Mouse (Mus musculus) CH12.LX (cell line): ENCODE measurements at regions not wholly inside any gene's neighbourhood (a gene's known extent, or its start where the extent isn't known, plus 50 kb on each side); places are given as distances from the start of the nearest gene placed in this dataset.

ENCODE experiments used
- DNase-seq: peaks from one replicate; pipeline ENCODE4 v3.0.0-alpha.2; 2013; ENCODE audit errors: extremely low read depth
- H3K27ac ChIP-seq: 2 replicates; pipeline ENCODE4 v1.5.1; 2012; ENCODE audit warnings: low read depth, mild to moderate bottlenecking, control low read depth, moderate library complexity; ENCODE audit not compliant: insufficient read depth
- H3K27me3 ChIP-seq: replicated peaks from 2 replicates; pipeline ENCODE3; 2012; ENCODE audit warnings: inconsistent platforms
- H3K36me3 ChIP-seq, 2 experiments: replicated peaks in 1 of 2; 2 replicates each; pipeline versions ENCODE3 to v1.6.1; 2012; ENCODE audit warnings: inconsistent platforms in 1 of 2, low read length in 1 of 2, mild to moderate bottlenecking in 1 of 2, mixed read lengths in 1 of 2, moderate library complexity in 1 of 2; ENCODE audit not compliant: control insufficient read depth in 1 of 2, insufficient read depth in 1 of 2
- H3K4me1 ChIP-seq, 2 experiments: 2 replicates each; pipeline ENCODE4 v1.6.1; 2012; ENCODE audit warnings: inconsistent platforms in 1 of 2, moderate library complexity in 1 of 2; ENCODE audit not compliant: insufficient read depth in 2 of 2, control insufficient read depth in 1 of 2
- H3K4me2 ChIP-seq: 2 replicates; pipeline ENCODE4 v1.6.1; 2012; ENCODE audit warnings: low read depth, mild to moderate bottlenecking, control low read depth; ENCODE audit not compliant: poor library complexity, insufficient read depth, severe bottlenecking
- H3K4me3 ChIP-seq, 3 experiments: fragments of 150-350 bp in 1 of 3; sonication (generic) in 1 of 3; replicated peaks in 1 of 3; 2 replicates each; pipeline versions ENCODE3 to v1.5.1; 2011 to 2012; ENCODE audit warnings: low read depth in 2 of 3, low read length in 2 of 3, mild to moderate bottlenecking in 2 of 3, moderate library complexity in 2 of 3, control low read depth in 1 of 3, improper control_type of control experiment in 1 of 3, inconsistent platforms in 1 of 3, mixed read lengths in 1 of 3; ENCODE audit not compliant: poor library complexity in 1 of 3
- H3K79me2 ChIP-seq: replicated peaks from 2 replicates; pipeline ENCODE4 v1.6.1; 2012; ENCODE audit warnings: mild to moderate bottlenecking, moderate library complexity; ENCODE audit not compliant: control insufficient read depth, poor library complexity, insufficient read depth, severe bottlenecking; ENCODE audit errors: extremely low read depth
- H3K9ac ChIP-seq: 2 replicates; pipeline ENCODE4 v1.6.1; 2012; ENCODE audit warnings: low read depth, mild to moderate bottlenecking, control low read depth, moderate library complexity; ENCODE audit not compliant: insufficient read depth
- H3K9me3 ChIP-seq: replicated peaks from 2 replicates; pipeline ENCODE3; 2012; ENCODE audit warnings: low read length, inconsistent platforms, mixed read lengths
- CTCF ChIP-seq, 2 experiments: IDR thresholded peaks in 1 of 2; conservative IDR thresholded peaks in 1 of 2; 2 replicates each; pipeline ENCODE4 v1.5.1; 2011 to 2012; ENCODE audit warnings: low read depth in 2 of 2, low read length in 2 of 2, improper control_type of control experiment in 1 of 2, inconsistent platforms in 1 of 2, mild to moderate bottlenecking in 1 of 2, moderate library complexity in 1 of 2
- ELF1 ChIP-seq: IDR thresholded peaks from 2 replicates; pipeline ENCODE4 v1.6.1; 2014; ENCODE audit warnings: low read depth, mild to moderate bottlenecking, inconsistent platforms, low read length, improper control_type of control experiment
- GABPA ChIP-seq: IDR thresholded peaks from 2 replicates; pipeline ENCODE4 v1.6.1; 2012; ENCODE audit warnings: low read depth, low read length, improper control_type of control experiment, inconsistent platforms; ENCODE audit not compliant: insufficient replicate concordance
- IRF4 ChIP-seq: IDR thresholded peaks from 2 replicates; pipeline ENCODE4 v1.6.1; 2014; ENCODE audit warnings: low read depth, mild to moderate bottlenecking, inconsistent platforms, low read length, improper control_type of control experiment
- JUND ChIP-seq: conservative IDR thresholded peaks from 2 replicates; pipeline ENCODE4 v1.6.1; 2011; ENCODE audit warnings: low read depth, low read length, improper control_type of control experiment
- MAX ChIP-seq: IDR thresholded peaks from 2 replicates; pipeline ENCODE4 v1.6.1; 2011; ENCODE audit warnings: low read length, improper control_type of control experiment
- MEF2A ChIP-seq: IDR thresholded peaks from 2 replicates; pipeline ENCODE4 v1.6.1; 2014; ENCODE audit warnings: low read depth, mild to moderate bottlenecking, inconsistent platforms, low read length, improper control_type of control experiment, borderline replicate concordance
- MXI1 ChIP-seq: IDR thresholded peaks from 2 replicates; pipeline ENCODE4 v1.6.1; 2011; ENCODE audit warnings: mild to moderate bottlenecking, low read depth, low read length, improper control_type of control experiment
- MYC ChIP-seq: IDR thresholded peaks from 2 replicates; pipeline ENCODE4 v1.6.1; 2011; ENCODE audit warnings: low read depth, mild to moderate bottlenecking, improper control_type of control experiment, low read length
- NRF1 ChIP-seq: IDR thresholded peaks from 2 replicates; pipeline ENCODE4 v1.6.1; 2014; ENCODE audit warnings: low read depth, mild to moderate bottlenecking, inconsistent platforms, low read length, improper control_type of control experiment, moderate library complexity
- RCOR1 ChIP-seq: conservative IDR thresholded peaks from 2 replicates; pipeline ENCODE4 v1.6.1; 2012; ENCODE audit warnings: low read depth, mild to moderate bottlenecking, inconsistent platforms, low read length, improper control_type of control experiment
- SIN3A ChIP-seq: IDR thresholded peaks from 2 replicates; pipeline ENCODE4 v1.6.1; 2012; ENCODE audit warnings: low read length, improper control_type of control experiment, inconsistent platforms
- SMC3 ChIP-seq: IDR thresholded peaks from 2 replicates; pipeline ENCODE4 v1.6.1; 2011; ENCODE audit warnings: low read depth, low read length, improper control_type of control experiment
- TCF12 ChIP-seq: IDR thresholded peaks from 2 replicates; pipeline ENCODE4 v1.6.1; 2014; ENCODE audit warnings: low read depth, mild to moderate bottlenecking, inconsistent platforms, low read length, improper control_type of control experiment
- UBTF ChIP-seq: IDR thresholded peaks from 2 replicates; pipeline ENCODE4 v1.6.1; 2012; ENCODE audit warnings: low read depth, mild to moderate bottlenecking, inconsistent platforms, low read length, improper control_type of control experiment, moderate library complexity
- USF1 ChIP-seq: IDR thresholded peaks from 2 replicates; pipeline ENCODE4 v1.6.1; 2014; ENCODE audit warnings: low read depth, mild to moderate bottlenecking, inconsistent platforms, low read length, improper control_type of control experiment
- USF2 ChIP-seq: conservative IDR thresholded peaks from 2 replicates; pipeline ENCODE4 v1.6.1; 2011; ENCODE audit warnings: low read depth, low read length, improper control_type of control experiment
- ZKSCAN1 ChIP-seq: IDR thresholded peaks from 2 replicates; pipeline ENCODE4 v1.6.1; 2012; ENCODE audit warnings: low read depth, inconsistent platforms, low read length, improper control_type of control experiment, borderline replicate concordance
- ZMIZ1 ChIP-seq: IDR thresholded peaks from 2 replicates; pipeline ENCODE4 v1.6.1; 2012; ENCODE audit warnings: low read depth, mild to moderate bottlenecking, inconsistent platforms, low read length, improper control_type of control experiment
- dilution Hi-C: fragments of 300-500 bp; cut with MboI; formaldehyde crosslinking; loops from 2 replicates; pipeline ENCODE4 v1.14.3; 2020; ENCODE audit warnings: low sequenced_read_pairs; ENCODE audit not compliant: extremely low pct_unique_long_range_greater_than_20kb, extremely low pct_ligation_motif_present
- in situ Hi-C: fragments of 300-500 bp; cut with MboI; formaldehyde crosslinking; loops from 3 replicates; pipeline ENCODE4 v1.14.3; 2019; ENCODE audit warnings: low sequenced_read_pairs, low pct_ligation_motif_present, low pct_unique_long_range_greater_than_20kb, mixed read lengths

GRCm38 (mm10) chr3:137078600-137078975, 262.3 kb upstream of the Emcn start:
- Histone ChIP-seq H3K4me3 (no peak overlapping the region), H3K4me2 (no peak overlapping the region), H3K9ac (no peak overlapping the region), H3K9me3 (no peaks in the 10 kb centered on the region), H3K36me3 (no peaks in the 10 kb centered on the region), H3K27me3 (no peaks in the 10 kb centered on the region), H3K4me1 (no peaks in the 10 kb centered on the region), H3K79me2 (no peaks in the 10 kb centered on the region), H3K27ac (no peak overlapping the region)
- TF ChIP-seq JUND (no peak), MEF2A (no peak), MXI1 (no peak), ELF1 (no peak), SIN3A (no peak), MAX (no peak), USF2 (no peak), NRF1 (no peak), MYC (no peak)
- in situ Hi-C loops (no loop called here), dilution Hi-C loops (no loop called here)
- no peak for DNase-seq

GRCm38 (mm10) chr3:137086896-137087295, 254.0 kb upstream of the Emcn start:
- Histone ChIP-seq H3K9ac (no peak overlapping the region), H3K9me3 (peaks cover 2% of the 10 kb centered on the region), H3K4me1 (no peaks in the 10 kb centered on the region), H3K27me3 (no peaks in the 10 kb centered on the region), H3K27ac (no peak overlapping the region), H3K4me2 (no peak overlapping the region), H3K4me3 (no peak overlapping the region), H3K36me3 (no peaks in the 10 kb centered on the region), H3K79me2 (no peaks in the 10 kb centered on the region)
- DNase-seq = no peak
- dilution Hi-C loops = no loop called here
- no peak for TF ChIP-seq IRF4
- no peak for TF ChIP-seq RCOR1
- TF ChIP-seq MEF2A = no peak
- TF ChIP-seq SMC3 = no peak
- no peak for TF ChIP-seq JUND
- TF ChIP-seq UBTF = no peak
- no peak for TF ChIP-seq CTCF (conservative IDR thresholded peaks at IDR 0.05 in 1 of 2, IDR thresholded peaks at IDR 0.05 in 1 of 2; ENCODE audit: low read depth in 2 of 2, low read length in 2 of 2)
- no peak for TF ChIP-seq ELF1
- in situ Hi-C loops = no loop called here

GRCm38 (mm10) chr3:137100627-137101404, 240.1 kb upstream of the Emcn start:
- no peaks in the 10 kb centered on the region for H3K79me2 ChIP-seq
- no peaks in the 10 kb centered on the region for H3K4me1 ChIP-seq
- H3K4me3 ChIP-seq = no peak overlapping the region
- H3K9ac ChIP-seq = no peak overlapping the region
- DNase-seq = no peak
- no peak for TF ChIP-seq ZKSCAN1
- no peak for TF ChIP-seq ZMIZ1
- TF ChIP-seq GABPA = no peak
- no peak for TF ChIP-seq TCF12
- TF ChIP-seq MXI1 = no peak
- TF ChIP-seq USF1 = no peak
- TF ChIP-seq MAX = no peak
- TF ChIP-seq, all 38 proteins: peak for 0
- Histone ChIP-seq H3K9me3 (no peaks in the 10 kb centered on the region), H3K27ac (no peak overlapping the region), H3K27me3 (no peaks in the 10 kb centered on the region), H3K4me2 (no peak overlapping the region), H3K36me3 (no peaks in the 10 kb centered on the region)
- dilution Hi-C loops = no loop called here
- in situ Hi-C loops = no loop called here
